Mouse (Mus musculus) thymus, adult 2 months (tissue): ENCODE data around the gene Gcg. TPM values are rescaled to one million over a fixed set of nuclear protein-coding genes. Genes with fewer than 3 reads are reported as not detected.
A peak's percentile ranks its signal among the peaks of the same experiment; 100 is the strongest.

Experiments
- DNase-seq: peaks from one replicate; pipeline ENCODE4 v3.0.0; 2021
- H3K27ac ChIP-seq: fragments of 200-500 bp; 2 replicates; pipeline ENCODE4 v1.5.1; 2012; ENCODE audit warnings: low read length, control low read depth; ENCODE audit not compliant: control insufficient read depth, insufficient read depth
- H3K27me3 ChIP-seq: fragments of 200-500 bp; 2 replicates; pipeline ENCODE4 v1.6.1; 2012; ENCODE audit warnings: mild to moderate bottlenecking, low read length, moderate library complexity, mixed read lengths; ENCODE audit not compliant: control insufficient read depth, insufficient read depth
- H3K36me3 ChIP-seq: fragments of 200-500 bp; 2 replicates; pipeline ENCODE4 v1.6.1; 2012; ENCODE audit warnings: mild to moderate bottlenecking, low read length, moderate library complexity; ENCODE audit not compliant: control insufficient read depth, insufficient read depth
- H3K4me1 ChIP-seq: fragments of 200-500 bp; replicated peaks from 2 replicates; pipeline ENCODE4 v1.6.1; 2012; ENCODE audit warnings: low read length; ENCODE audit not compliant: control insufficient read depth, insufficient read depth
- H3K4me3 ChIP-seq: fragments of 200-500 bp; 2 replicates; pipeline ENCODE4 v1.5.1; 2012; ENCODE audit warnings: mild to moderate bottlenecking, low read length, control low read depth, moderate library complexity; ENCODE audit not compliant: control insufficient read depth, insufficient read depth
- CTCF ChIP-seq: fragments of 200-500 bp; IDR thresholded peaks from 2 replicates; pipeline ENCODE4 v1.5.1; 2012; ENCODE audit warnings: mild to moderate bottlenecking, control low read depth, low read length, moderate library complexity, borderline replicate concordance; ENCODE audit not compliant: control insufficient read depth, poor library complexity, insufficient read depth; ENCODE audit errors: extremely low read depth
- POLR2A ChIP-seq: fragments of 200-500 bp; IDR thresholded peaks from 2 replicates; pipeline ENCODE4 v1.6.1; 2012; ENCODE audit warnings: mild to moderate bottlenecking, low read length, control low read depth, moderate library complexity; ENCODE audit not compliant: control insufficient read depth, poor library complexity, insufficient read depth; ENCODE audit errors: extremely low read depth
- WGBS: fragments of 180-500 bp; shearing (Covaris S2); methylation state at CpG from one replicate; pipeline ENCODE4 v1.1.7; 2018; 5-methylcytosine and 5-hydroxymethylcytosine counted together
- polyA plus RNA-seq: library from polyadenylated mRNA; depleted of rRNA; stranded (reverse); fragments of >200 nt; gene quantifications from 2 replicates; pipeline ENCODE4 v1.2.3, GENCODE M21; 2012

The Gcg gene
- polyA plus RNA-seq, 1 experiment, result 0.44 TPM

DNA sequence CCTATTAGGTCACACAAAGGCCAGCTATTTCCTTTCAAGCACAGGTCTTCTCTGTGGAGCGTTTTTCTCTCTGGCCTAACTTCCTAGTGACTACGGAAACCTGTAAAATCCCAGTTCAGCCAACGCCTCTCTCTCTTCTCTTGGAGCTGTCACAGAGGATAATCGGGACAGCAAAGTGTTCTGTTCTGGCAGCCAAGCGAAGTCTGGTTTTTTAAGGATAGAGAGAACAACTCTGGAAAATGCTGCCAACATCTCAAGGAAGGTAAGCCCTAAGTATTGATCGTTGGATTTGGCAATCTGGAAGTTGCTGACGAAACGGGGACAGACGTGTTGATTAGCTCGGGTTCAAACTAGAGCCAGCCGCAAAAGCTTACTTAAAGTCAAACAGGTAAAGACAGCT, 28.5 kb downstream of the Gcg start:
- WGBS, result 95% methylated on average over 11 of the region's 11 CpGs
- DNase-seq, result no peak
- Histone ChIP-seq H3K27ac (no peak overlapping the region), H3K27me3 (no peaks in the 10 kb centered on the region), H3K4me3 (no peak overlapping the region), H3K4me1 (no peaks in the 10 kb centered on the region), H3K36me3 (no peaks in the 10 kb centered on the region)
- TF ChIP-seq POLR2A (no peak), CTCF (no peak)

DNA sequence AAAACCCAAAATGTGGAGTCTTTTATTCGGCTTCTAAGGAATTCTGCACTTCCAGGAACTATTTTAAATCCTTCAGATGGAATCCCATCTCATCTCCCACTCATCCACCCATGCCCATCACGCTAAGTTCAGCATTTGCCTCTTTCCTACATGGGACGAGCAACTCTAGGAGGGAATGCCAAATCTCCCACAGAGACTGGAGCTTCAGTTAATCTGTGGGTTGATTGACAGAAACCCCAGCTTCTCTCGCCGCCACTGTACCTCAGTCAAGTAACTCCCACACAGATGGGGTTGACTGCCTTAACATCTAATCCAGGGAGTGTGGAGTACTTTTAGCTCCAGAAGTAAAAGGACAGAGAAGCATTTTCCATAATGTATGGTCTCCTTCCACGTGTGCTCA, 29.4 kb downstream of the Gcg start:
- H3K27me3 ChIP-seq, result no peaks in the 10 kb centered on the region
- no peak overlapping the region for H3K27ac ChIP-seq
- no peaks in the 10 kb centered on the region for H3K36me3 ChIP-seq
- TF ChIP-seq CTCF (no peak), POLR2A (no peak)
- DNase-seq, result no peak
- no peaks in the 10 kb centered on the region for H3K4me1 ChIP-seq
- H3K4me3 ChIP-seq, result no peak overlapping the region
- WGBS, result 94% methylated on average over 6 of the region's 6 CpGs

DNA sequence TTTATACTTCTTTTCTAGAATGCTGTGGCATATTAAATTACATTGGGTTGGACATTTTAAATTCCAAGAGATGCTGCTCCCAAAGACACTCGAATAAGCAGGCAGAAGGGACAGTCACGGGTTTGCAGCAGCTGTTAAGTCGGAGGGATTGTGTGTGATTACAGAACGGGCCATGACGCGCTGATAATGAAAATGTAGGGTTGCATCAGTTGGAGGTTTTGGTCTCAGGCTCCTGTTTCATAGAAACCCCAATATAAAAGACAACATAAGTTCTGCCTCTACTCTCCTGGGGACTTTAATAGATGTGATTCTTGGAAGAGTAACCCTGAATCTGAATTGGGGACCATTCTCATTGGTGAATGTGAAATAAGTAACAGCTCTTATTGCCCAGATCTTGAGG, 33.1 kb downstream of the Gcg start:
- Histone ChIP-seq H3K4me3 (no peak overlapping the region), H3K27me3 (no peaks in the 10 kb centered on the region), H3K4me1 (no peaks in the 10 kb centered on the region), H3K36me3 (no peaks in the 10 kb centered on the region), H3K27ac (no peak overlapping the region)
- TF ChIP-seq POLR2A (no peak), CTCF (no peak)
- 96% methylated on average over 6 of the region's 6 CpGs for WGBS
- DNase-seq, result no peak

DNA sequence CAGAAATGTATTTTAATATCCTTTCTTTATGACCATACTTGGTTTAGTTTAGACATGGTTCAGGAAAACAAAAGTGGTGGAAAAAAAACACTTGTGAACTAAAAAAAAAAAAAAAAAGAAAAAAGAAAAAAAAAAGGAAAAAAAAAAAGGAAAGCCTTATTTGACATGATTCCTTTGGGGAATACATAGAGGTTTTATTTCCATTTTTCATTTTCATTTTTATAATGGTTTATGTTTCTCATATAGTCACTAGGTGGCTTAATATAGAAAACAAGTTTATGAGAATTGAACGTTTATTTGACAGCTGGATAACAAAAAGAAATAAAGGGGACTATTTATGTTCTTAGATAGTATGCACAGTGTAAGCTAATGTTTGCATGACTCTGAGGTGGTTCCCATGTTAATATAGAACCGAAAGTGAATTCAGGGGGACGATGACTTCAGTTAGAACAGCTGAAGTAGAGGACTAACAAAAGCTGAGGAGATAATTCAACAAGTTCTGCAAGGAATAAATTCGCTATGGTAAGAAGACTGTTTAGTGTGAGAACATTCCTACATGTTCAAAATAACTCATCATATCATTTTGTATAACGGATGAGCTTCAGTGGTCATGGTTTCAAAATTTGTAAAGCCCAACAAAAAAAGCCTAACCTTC, 33.6 kb downstream of the Gcg start:
- Histone ChIP-seq H3K27ac (no peak overlapping the region), H3K4me3 (no peak overlapping the region), H3K4me1 (no peaks in the 10 kb centered on the region), H3K27me3 (no peaks in the 10 kb centered on the region), H3K36me3 (no peaks in the 10 kb centered on the region)
- WGBS, result 83% methylated on average over 5 of the region's 5 CpGs
- TF ChIP-seq POLR2A (no peak), CTCF (no peak)
- no peak for DNase-seq

DNA sequence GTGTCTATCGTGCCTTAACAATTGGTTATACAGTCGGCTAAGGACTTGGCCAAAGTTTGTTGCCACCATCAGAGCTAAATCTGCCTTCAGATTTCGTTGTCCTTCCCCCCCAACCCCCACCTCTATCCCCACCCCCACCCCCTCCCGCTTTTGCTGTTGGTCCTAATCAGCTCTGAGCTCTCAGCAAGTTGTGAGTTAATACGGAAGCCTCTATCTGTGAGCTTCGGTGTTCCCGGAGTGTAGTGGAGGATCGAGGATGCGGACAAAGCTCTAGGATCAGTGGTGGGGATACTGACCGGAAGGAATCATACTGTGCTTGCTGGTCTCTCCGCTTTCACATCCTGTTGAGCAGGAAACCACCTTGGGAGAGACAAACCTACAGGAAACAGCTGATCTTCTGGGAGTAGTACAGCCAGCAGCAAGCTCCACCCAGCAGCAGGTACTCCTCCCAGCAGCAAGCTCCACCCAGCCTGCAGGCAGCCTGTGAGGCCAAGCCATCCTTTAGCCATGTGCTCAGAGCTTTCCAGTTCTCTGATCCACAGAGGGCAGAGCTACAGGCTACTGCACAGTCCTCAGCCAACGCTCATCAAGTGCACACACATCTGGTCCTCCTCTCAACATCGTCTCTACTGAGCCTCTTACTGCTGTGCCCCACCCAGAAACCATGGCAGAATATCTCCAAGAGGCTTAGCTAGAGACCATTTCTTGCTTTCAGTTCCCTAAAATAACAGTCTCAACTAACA, 42.5 kb downstream of the Gcg start:
- H3K27ac ChIP-seq, result no peak overlapping the region; the same call in 1 of the 2 replicates
- WGBS, result 9% methylated on average over 13 of the region's 13 CpGs
- peak overlapping the region; percentile 64 for H3K4me3 ChIP-seq
- DNase-seq, result peak; percentile 63
- H3K27me3 ChIP-seq, result no peaks in the 10 kb centered on the region
- no peaks in the 10 kb centered on the region for H3K36me3 ChIP-seq
- TF ChIP-seq CTCF, result no peak
- TF ChIP-seq POLR2A, result no peak
- H3K4me1 ChIP-seq, result peaks cover 3% of the 10 kb centered on the region

DNA sequence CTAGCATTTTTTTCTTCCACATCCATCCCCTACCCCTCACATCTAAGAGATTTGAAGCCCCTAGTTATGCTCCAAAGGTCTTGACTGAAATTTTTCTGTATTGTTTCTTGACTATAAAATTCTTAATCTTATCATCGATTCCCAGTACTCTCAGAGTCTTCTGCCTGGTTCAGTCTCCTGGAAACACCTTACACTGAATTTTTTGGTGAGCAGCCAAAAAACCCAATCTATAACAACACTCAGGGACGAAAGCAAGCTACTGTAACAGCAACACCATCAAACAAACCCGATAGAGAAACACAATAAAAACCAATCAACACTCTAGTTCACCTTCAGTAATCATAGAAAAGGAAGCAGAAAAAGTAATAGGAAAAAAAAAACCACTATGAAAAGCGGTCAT, 43.4 kb downstream of the Gcg start:
- DNase-seq, result no peak

More for the DNA sequence above, 43.4 kb downstream of the Gcg start:
- Histone ChIP-seq H3K4me1 (peaks cover 3% of the 10 kb centered on the region), H3K27me3 (no peaks in the 10 kb centered on the region), H3K36me3 (no peaks in the 10 kb centered on the region), H3K4me3 (no peak overlapping the region), H3K27ac (no peak overlapping the region)
- WGBS, result 87% methylated on average over 4 of the region's 4 CpGs
- no peak for TF ChIP-seq POLR2A
- no peak for TF ChIP-seq CTCF
